Comparison of ENCODE assay signal across 18 mouse cellular contexts in the genomic region with DNA sequence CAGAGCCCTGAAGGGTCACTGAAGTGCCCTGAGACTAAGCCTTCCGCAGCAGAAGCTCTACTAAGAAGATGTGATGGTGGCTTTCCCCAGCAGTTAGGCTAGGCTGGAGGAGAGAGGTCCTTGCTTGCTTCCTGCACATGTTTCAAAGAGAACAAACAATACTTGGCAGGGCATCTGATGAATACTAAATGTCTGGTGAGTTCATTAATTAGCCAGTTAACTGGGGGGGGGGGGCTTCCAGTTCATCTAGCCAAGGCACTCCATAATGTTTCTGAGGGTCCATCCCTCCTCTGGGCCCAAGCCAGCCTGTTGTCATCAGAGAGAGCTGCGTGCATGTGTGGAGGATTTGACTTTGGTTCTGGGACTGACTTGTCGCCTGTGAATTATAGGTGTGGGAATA. TPM values are rescaled to one million over a fixed set of nuclear protein-coding genes. Genes with fewer than 3 reads are reported as not detected.
DNase-seq lines count a peak whose midpoint lies in the region; ATAC-seq and TF ChIP-seq lines count a peak whose summit lies in the region.
"Had no signal": no experiment of that assay in that cellular context is flagged by ENCODE, and none has a peak within 500 bp of the region (broad histone marks: within the 10 kb centered on the region; RNA-seq: fewer than 3 reads in every experiment).

No protein-coding gene starts in this region.

- DNase-seq in forebrain, embryonic 14.5 days (ENCODE audit: low spot score) = peak; percentile 62
- no peak for DNase-seq in forebrain, embryonic 11.5 days (ENCODE audit: low spot score)
- DNase-seq in forebrain, postnatal 0 days = no peak
- no peak for DNase-seq in midbrain, embryonic 11.5 days (ENCODE audit: low spot score, missing footprints)
- DNase-seq in brain, embryonic 14.5 days (ENCODE audit: low read depth) = peak; percentile 64
- no peak for DNase-seq in frontal cortex, adult 2 months (ENCODE audit: extremely low spot score in 1 of 2, low spot score in 1 of 2)
- DNase-seq: adrenal gland, adult 2 months; adrenal gland, postnatal 10 days; adrenal gland, postnatal 25 days; cerebellum, adult 11-12 months; cerebellum, adult 2 months; cerebellum, adult 9-10 months; cerebellum, postnatal 10 days; cerebellum, postnatal 25 days had no signal

- H3K27me3 ChIP-seq in forebrain, embryonic 14.5 days (replicated peaks; ENCODE audit: control insufficient read depth, insufficient read depth, low read length) = peaks cover 2% of the 10 kb centered on the region
- H3K27me3 ChIP-seq in forebrain, embryonic 11.5 days (ENCODE audit: control insufficient read depth, insufficient read depth, low read length) = no peaks in the 10 kb centered on the region; the same call in 1 of the 2 replicates
- peaks cover 7% of the 10 kb centered on the region; the same call in 1 of the 2 replicates for H3K27me3 ChIP-seq in forebrain, postnatal 0 days (ENCODE audit: insufficient read depth, low read length)
- H3K27me3 ChIP-seq in forebrain, embryonic 12.5 days = peaks cover 34% of the 10 kb centered on the region
- H3K27me3 ChIP-seq in midbrain, embryonic 12.5 days = peaks cover 64% of the 10 kb centered on the region
- peaks cover 10% of the 10 kb centered on the region for H3K27me3 ChIP-seq in midbrain, embryonic 11.5 days (ENCODE audit: control insufficient read depth, insufficient read depth, low read length)
- H3K27me3 ChIP-seq: embryonic facial prominence, embryonic 12.5 days had no signal

- no peak for TF ChIP-seq POLR2A in brain, embryonic 14.5 days (IDR thresholded peaks at IDR 0.05; ENCODE audit: borderline replicate concordance, extremely low read depth, insufficient read depth, insufficient read length, poor library complexity, severe bottlenecking)

- no peak overlapping the region for H3K9ac ChIP-seq in forebrain, embryonic 14.5 days (ENCODE audit: low read length)
- H3K9ac ChIP-seq in forebrain, embryonic 11.5 days (ENCODE audit: low read length) = no peak overlapping the region
- no peak overlapping the region for H3K9ac ChIP-seq in forebrain, postnatal 0 days
- H3K9ac ChIP-seq in forebrain, embryonic 12.5 days = no peak overlapping the region
- H3K9ac ChIP-seq in midbrain, embryonic 12.5 days (replicated peaks) = no peak overlapping the region
- H3K9ac ChIP-seq in midbrain, embryonic 11.5 days (ENCODE audit: low read length) = no peak overlapping the region
- H3K9ac ChIP-seq: embryonic facial prominence, embryonic 12.5 days had no signal

- 53% methylated on average over 3 of the region's 3 CpGs for WGBS in forebrain, embryonic 14.5 days
- WGBS in forebrain, embryonic 11.5 days = 86% methylated on average over 3 of the region's 3 CpGs
- WGBS in forebrain, postnatal 0 days = 43% methylated on average over 3 of the region's 3 CpGs
- WGBS in forebrain, embryonic 12.5 days = 80% methylated on average over 3 of the region's 3 CpGs
- WGBS in midbrain, embryonic 12.5 days = 86% methylated on average over 3 of the region's 3 CpGs
- WGBS in midbrain, embryonic 11.5 days = 90% methylated on average over 3 of the region's 3 CpGs

- TF ChIP-seq CTCF in forebrain, postnatal 0 days (IDR thresholded peaks at IDR 0.05; ENCODE audit: low read depth) = no peak
- TF ChIP-seq CTCF in brain, embryonic 14.5 days (IDR thresholded peaks at IDR 0.05; ENCODE audit: borderline replicate concordance, extremely low read depth, insufficient read depth, insufficient read length) = no peak

- H3K4me2 ChIP-seq in forebrain, embryonic 14.5 days (ENCODE audit: low read length) = no peak overlapping the region
- H3K4me2 ChIP-seq in forebrain, embryonic 11.5 days (ENCODE audit: low read depth, low read length, severe bottlenecking) = no peak overlapping the region
- no peak overlapping the region for H3K4me2 ChIP-seq in forebrain, postnatal 0 days (ENCODE audit: low read depth)
- no peak overlapping the region for H3K4me2 ChIP-seq in forebrain, embryonic 12.5 days
- H3K4me2 ChIP-seq in midbrain, embryonic 12.5 days (replicated peaks) = no peak overlapping the region
- H3K4me2 ChIP-seq in midbrain, embryonic 11.5 days = no peak overlapping the region
- H3K4me2 ChIP-seq: embryonic facial prominence, embryonic 12.5 days had no signal

- no peaks in the 10 kb centered on the region for H3K9me3 ChIP-seq in forebrain, embryonic 14.5 days (replicated peaks; ENCODE audit: control insufficient read depth, low read length)
- H3K9me3 ChIP-seq in forebrain, embryonic 11.5 days (ENCODE audit: control insufficient read depth, low read length) = no peaks in the 10 kb centered on the region
- H3K9me3 ChIP-seq in forebrain, postnatal 0 days (ENCODE audit: low read length) = no peaks in the 10 kb centered on the region
- no peaks in the 10 kb centered on the region for H3K9me3 ChIP-seq in forebrain, embryonic 12.5 days
- no peaks in the 10 kb centered on the region for H3K9me3 ChIP-seq in midbrain, embryonic 12.5 days
- H3K9me3 ChIP-seq in midbrain, embryonic 11.5 days (ENCODE audit: control insufficient read depth, low read length) = no peaks in the 10 kb centered on the region
- H3K9me3 ChIP-seq: embryonic facial prominence, embryonic 10.5 days; embryonic facial prominence, embryonic 12.5 days had no signal

- ATAC-seq in forebrain, embryonic 14.5 days = no peak
- no peak for ATAC-seq in forebrain, embryonic 11.5 days (replicated peaks; ENCODE audit: low FRiP score)
- peak; percentile 17; the same call in 1 of the 2 replicates for ATAC-seq in forebrain, postnatal 0 days
- ATAC-seq in forebrain, embryonic 12.5 days (ENCODE audit: low FRiP score) = no peak
- ATAC-seq in midbrain, embryonic 12.5 days (ENCODE audit: low FRiP score, low read depth) = no peak
- no peak for ATAC-seq in midbrain, embryonic 11.5 days (ENCODE audit: low FRiP score)

- no peaks in the 10 kb centered on the region for H3K36me3 ChIP-seq in forebrain, embryonic 14.5 days (ENCODE audit: control insufficient read depth, insufficient read depth, low read length)
- no peaks in the 10 kb centered on the region for H3K36me3 ChIP-seq in forebrain, embryonic 11.5 days (ENCODE audit: control insufficient read depth, insufficient read depth, low read length)
- H3K36me3 ChIP-seq in forebrain, postnatal 0 days (ENCODE audit: insufficient read depth) = no peaks in the 10 kb centered on the region
- H3K36me3 ChIP-seq in forebrain, embryonic 12.5 days (replicated peaks) = no peaks in the 10 kb centered on the region
- H3K36me3 ChIP-seq in midbrain, embryonic 12.5 days = no peaks in the 10 kb centered on the region
- no peaks in the 10 kb centered on the region for H3K36me3 ChIP-seq in midbrain, embryonic 11.5 days (ENCODE audit: control insufficient read depth, insufficient read depth, low read length)
- H3K36me3 ChIP-seq: embryonic facial prominence, embryonic 10.5 days; embryonic facial prominence, embryonic 12.5 days had no signal

- H3K27ac ChIP-seq in forebrain, embryonic 14.5 days (ENCODE audit: low read depth, low read length) = no peak overlapping the region
- H3K27ac ChIP-seq in forebrain, embryonic 11.5 days (ENCODE audit: low read depth, low read length) = no peak overlapping the region
- no peak overlapping the region for H3K27ac ChIP-seq in forebrain, postnatal 0 days (ENCODE audit: low read depth, low read length)
- H3K27ac ChIP-seq in forebrain, embryonic 12.5 days = no peak overlapping the region
- 0 out of 2 replicates have a peak overlapping the region, but pooled peaks have one; percentile 12 for H3K27ac ChIP-seq in midbrain, embryonic 12.5 days (replicated peaks)
- H3K27ac ChIP-seq in midbrain, embryonic 11.5 days (ENCODE audit: low read depth, low read length) = no peak overlapping the region
- H3K27ac ChIP-seq: embryonic facial prominence, embryonic 10.5 days; embryonic facial prominence, embryonic 12.5 days had no signal

- peaks cover 20% of the 10 kb centered on the region for H3K4me1 ChIP-seq in forebrain, embryonic 14.5 days (ENCODE audit: control insufficient read depth, insufficient read depth, low read length)
- peaks cover 4% of the 10 kb centered on the region; the same call in 1 of the 2 replicates for H3K4me1 ChIP-seq in forebrain, embryonic 11.5 days (replicated peaks; ENCODE audit: control insufficient read depth, insufficient read depth, low read length)
- H3K4me1 ChIP-seq in forebrain, postnatal 0 days (ENCODE audit: insufficient read depth) = peaks cover 3% of the 10 kb centered on the region; the same call in 1 of the 2 replicates
- H3K4me1 ChIP-seq in forebrain, embryonic 12.5 days = peaks cover 31% of the 10 kb centered on the region
- peaks cover 23% of the 10 kb centered on the region for H3K4me1 ChIP-seq in midbrain, embryonic 12.5 days
- H3K4me1 ChIP-seq in midbrain, embryonic 11.5 days (ENCODE audit: control insufficient read depth, insufficient read depth, low read length) = peaks cover 10% of the 10 kb centered on the region

- H3K4me3 ChIP-seq in forebrain, embryonic 14.5 days (ENCODE audit: low read depth, low read length) = no peak overlapping the region
- H3K4me3 ChIP-seq in forebrain, embryonic 11.5 days (ENCODE audit: low read depth, low read length) = no peak overlapping the region
- no peak overlapping the region for H3K4me3 ChIP-seq in forebrain, postnatal 0 days (ENCODE audit: low read depth, low read length)
- no peak overlapping the region for H3K4me3 ChIP-seq in forebrain, embryonic 12.5 days (replicated peaks)
- H3K4me3 ChIP-seq in midbrain, embryonic 12.5 days = no peak overlapping the region
- no peak overlapping the region for H3K4me3 ChIP-seq in midbrain, embryonic 11.5 days (ENCODE audit: low read depth, low read length)
- H3K4me3 ChIP-seq: embryonic facial prominence, embryonic 10.5 days; embryonic facial prominence, embryonic 12.5 days had no signal

RNA-seq across cellular contexts. Expression of gene Galnt10, which starts 39.6 kb away (rescaled TPM):
- 6.1 and 7.1 TPM in 2 replicates for polyA plus RNA-seq in forebrain, embryonic 14.5 days (2014; fragmentation: Nextera tagmentation; extraction: Ambion mirVana)
- polyA plus RNA-seq in forebrain, embryonic 11.5 days (2014; fragmentation: Nextera tagmentation; extraction: Ambion mirVana) = 15.1 and 18.1 TPM in 2 replicates
- total RNA-seq in forebrain, postnatal 0 days (2014; rRNA removed) = 14.5 and 20.7 TPM in 2 replicates
- 8.0 and 9.5 TPM in 2 replicates for polyA plus RNA-seq in forebrain, postnatal 0 days (2015; fragmentation: Nextera tagmentation; extraction: Ambion mirVana)
- 16.8 and 18.7 TPM in 2 replicates for polyA plus RNA-seq in forebrain, embryonic 12.5 days (2016; fragmentation: Nextera tagmentation; extraction: Ambion mirVana)
- polyA plus RNA-seq in midbrain, embryonic 12.5 days (2016; fragmentation: Nextera tagmentation; extraction: Ambion mirVana) = 25.8 and 26.6 TPM in 2 replicates
- 12.1 and 13.9 TPM in 2 replicates for polyA plus RNA-seq in midbrain, embryonic 11.5 days (2014; fragmentation: Nextera tagmentation; extraction: Ambion mirVana)
- 11.7 and 16.5 TPM in 2 replicates for polyA plus RNA-seq in brain, embryonic 14.5 days (2012; rRNA removed)
- polyA plus RNA-seq in frontal cortex, adult 2 months (2012; rRNA removed) = 8.6 and 9.7 TPM in 2 replicates

Comparison
In these comparisons a context has a peak if more than half of its experiments do, and no peak if none do; other contexts are left out.
1. DNase-seq: peak in forebrain, embryonic 14.5 days (single experiment) and brain, embryonic 14.5 days (single experiment); none in forebrain, embryonic 11.5 days (single experiment), forebrain, postnatal 0 days (single experiment), midbrain, embryonic 11.5 days (single experiment) and frontal cortex, adult 2 months (0 of 2).